Mouse (Mus musculus) heart, embryonic 16.5 days (tissue): ENCODE results near the gene Rsad1. TPM values are rescaled to one million over a fixed set of nuclear protein-coding genes. Genes with fewer than 3 reads are reported as not detected.

ENCODE experiments used
- ATAC-seq: fragments of 200-750 bp; cut with Nextera tagmentation; replicated peaks from 2 replicates; pipeline ENCODE4 v1.8.0; 2017; ENCODE audit warnings: moderate number of reproducible peaks; ENCODE audit not compliant: insufficient read depth, low FRiP score; ENCODE audit errors: extremely low read depth
- H3K27ac ChIP-seq: fragments of 300-500 bp; sonication (generic); 2 replicates; pipeline ENCODE4 v1.5.1; 2014; ENCODE audit warnings: mild to moderate bottlenecking, low read length, control low read depth, moderate library complexity
- H3K27me3 ChIP-seq: fragments of 300-500 bp; sonication (generic); 2 replicates; pipeline ENCODE4 v1.6.1; 2014; ENCODE audit warnings: low read length, mixed read lengths; ENCODE audit not compliant: control insufficient read depth, insufficient read depth
- H3K36me3 ChIP-seq: fragments of 300-500 bp; sonication (generic); 2 replicates; pipeline ENCODE4 v1.6.1; 2014; ENCODE audit not compliant: control insufficient read depth, insufficient read depth
- H3K4me1 ChIP-seq: fragments of 300-500 bp; sonication (generic); 2 replicates; pipeline ENCODE4 v1.6.1; 2014; ENCODE audit warnings: low read length, mixed read lengths; ENCODE audit not compliant: control insufficient read depth, insufficient read depth
- H3K4me2 ChIP-seq: fragments of 300-500 bp; sonication (generic); 2 replicates; pipeline ENCODE4 v1.6.1; 2014; ENCODE audit warnings: low read depth, mild to moderate bottlenecking, control low read depth, low read length
- H3K4me3 ChIP-seq: fragments of 300-500 bp; sonication (generic); 2 replicates; pipeline ENCODE4 v1.5.1; 2014; ENCODE audit warnings: mild to moderate bottlenecking, control low read depth, low read length
- H3K9ac ChIP-seq: fragments of 300-500 bp; sonication (generic); 2 replicates; pipeline ENCODE4 v1.6.1; 2014; ENCODE audit warnings: low read length, control low read depth
- H3K9me3 ChIP-seq: fragments of 300-500 bp; sonication (generic); replicated peaks from 2 replicates; pipeline ENCODE4 v1.6.1; 2016; ENCODE audit warnings: low read length; ENCODE audit not compliant: control insufficient read depth
- WGBS: fragments of 180-500 bp; shearing (Covaris S2); extraction: QIAGEN DNeasy Blood & Tissue Kit; methylation state at CpG from one replicate; pipeline ENCODE4 v1.1.7; 2014; 5-methylcytosine and 5-hydroxymethylcytosine counted together
- polyA plus RNA-seq: library from polyadenylated mRNA; unstranded; fragments of >200 nt; fragmentation: Nextera tagmentation; extraction: Ambion mirVana; gene quantifications from 2 replicates; pipeline ENCODE4 v1.2.1, GENCODE M21; 2015

Rsad1 gene
- polyA plus RNA-seq, 1 experiment from 2014 or later, result 7.3 TPM

- 69% methylated on average over 2 of the region's 2 CpGs for WGBS
- Histone ChIP-seq H3K9ac (no peak overlapping the region), H3K27ac (no peak overlapping the region), H3K4me1 (no peaks in the 10 kb centered on the region), H3K4me2 (no peak overlapping the region), H3K36me3 (no peaks in the 10 kb centered on the region), H3K4me3 (no peak overlapping the region), H3K9me3 (no peaks in the 10 kb centered on the region), H3K27me3 (no peaks in the 10 kb centered on the region)
- no peak for ATAC-seq
These were observed 26.0 kb upstream of the Rsad1 start for GRCm38 (mm10) chr11:94575036-94575435.

GRCm38 (mm10) chr11:94574560-94574959, 25.5 kb upstream of the Rsad1 start:
- Histone ChIP-seq H3K27ac (no peak overlapping the region), H3K9ac (no peak overlapping the region), H3K9me3 (no peaks in the 10 kb centered on the region), H3K4me2 (no peak overlapping the region), H3K4me3 (no peak overlapping the region), H3K27me3 (no peaks in the 10 kb centered on the region), H3K4me1 (no peaks in the 10 kb centered on the region), H3K36me3 (no peaks in the 10 kb centered on the region)
- 20% methylated on average over 7 of the region's 7 CpGs for WGBS
- ATAC-seq, result no peak

DNA sequence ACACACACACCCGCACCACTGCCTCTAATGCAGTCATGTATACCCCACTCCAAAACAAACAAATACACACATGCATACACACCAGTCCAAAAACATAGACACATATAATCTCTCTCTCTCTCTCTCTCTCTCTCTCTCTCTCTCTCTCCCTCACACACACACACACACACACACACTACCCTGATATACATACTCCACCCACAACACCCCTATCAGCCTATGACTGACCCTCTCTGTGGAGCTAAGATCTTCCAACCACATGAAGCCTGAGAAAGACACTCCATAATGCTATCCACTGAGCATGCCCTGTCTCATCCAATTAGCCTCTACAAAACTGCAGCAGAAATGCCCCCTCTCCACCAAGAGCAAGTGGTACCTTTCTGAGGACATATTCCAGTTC, 22.8 kb upstream of the Rsad1 start:
- no peak overlapping the region for H3K4me2 ChIP-seq
- no peak overlapping the region for H3K27ac ChIP-seq
- no peak overlapping the region for H3K9ac ChIP-seq
- no peaks in the 10 kb centered on the region for H3K9me3 ChIP-seq
- 100% methylated on average over 1 of the region's 1 CpGs for WGBS
- H3K27me3 ChIP-seq, result no peaks in the 10 kb centered on the region
- H3K4me3 ChIP-seq, result no peak overlapping the region
- ATAC-seq, result no peak
- H3K36me3 ChIP-seq, result no peaks in the 10 kb centered on the region
- H3K4me1 ChIP-seq, result no peaks in the 10 kb centered on the region

DNA sequence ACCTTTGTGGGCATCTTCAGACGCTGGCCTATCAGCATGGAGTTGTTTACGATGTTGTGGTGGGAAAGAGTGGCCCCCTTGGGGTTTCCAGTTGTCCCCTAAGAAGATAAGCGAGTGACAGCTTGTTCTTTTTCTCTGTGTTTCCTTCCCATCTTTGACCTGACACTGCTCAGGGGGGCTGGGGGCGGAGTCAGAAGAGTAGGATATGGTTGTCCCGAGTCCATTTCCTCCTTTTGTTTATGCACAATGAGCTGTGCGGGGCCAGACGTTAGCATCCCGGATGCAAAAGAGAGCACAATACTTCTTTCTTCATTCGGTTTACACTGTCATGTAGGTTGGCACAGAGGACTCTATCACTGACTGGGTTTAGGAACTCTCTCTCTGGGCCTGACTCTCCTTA, 21.6 kb upstream of the Rsad1 start:
- H3K9me3 ChIP-seq, result no peaks in the 10 kb centered on the region
- peaks cover 2% of the 10 kb centered on the region; the same call in 1 of the 2 replicates for H3K27me3 ChIP-seq
- H3K27ac ChIP-seq, result peak overlapping the region; percentile 63
- H3K4me3 ChIP-seq, result no peak overlapping the region
- no peak overlapping the region for H3K4me2 ChIP-seq
- ATAC-seq, result no peak; the same call in 1 of the 2 replicates
- H3K9ac ChIP-seq, result no peak overlapping the region
- no peaks in the 10 kb centered on the region for H3K4me1 ChIP-seq
- no peaks in the 10 kb centered on the region for H3K36me3 ChIP-seq
- WGBS, result 52% methylated on average over 9 of the region's 9 CpGs

GRCm38 (mm10) chr11:94567326-94567725, 18.3 kb upstream of the Rsad1 start:
- Histone ChIP-seq H3K36me3 (no peaks in the 10 kb centered on the region), H3K27me3 (peaks cover 6% of the 10 kb centered on the region; the same call in 1 of the 2 replicates), H3K27ac (no peak overlapping the region), H3K9ac (no peak overlapping the region), H3K4me3 (no peak overlapping the region), H3K4me1 (peaks cover 15% of the 10 kb centered on the region), H3K9me3 (no peaks in the 10 kb centered on the region), H3K4me2 (no peak overlapping the region)
- no peak for ATAC-seq
- 89% methylated on average over 7 of the region's 7 CpGs for WGBS

GRCm38 (mm10) chr11:94566534-94566933, 17.5 kb upstream of the Rsad1 start:
- Histone ChIP-seq H3K4me3 (no peak overlapping the region), H3K27me3 (peaks cover 6% of the 10 kb centered on the region; the same call in 1 of the 2 replicates), H3K9ac (no peak overlapping the region), H3K36me3 (no peaks in the 10 kb centered on the region), H3K4me2 (no peak overlapping the region), H3K27ac (no peak overlapping the region), H3K9me3 (no peaks in the 10 kb centered on the region), H3K4me1 (peaks cover 15% of the 10 kb centered on the region)
- ATAC-seq, result no peak
- WGBS, result 58% methylated on average over 6 of the region's 6 CpGs

- no peak for ATAC-seq
- H3K36me3 ChIP-seq, result no peaks in the 10 kb centered on the region
- H3K27ac ChIP-seq, result no peak overlapping the region
- peaks cover 6% of the 10 kb centered on the region; the same call in 1 of the 2 replicates for H3K27me3 ChIP-seq
- peak overlapping the region; percentile 32 for H3K4me3 ChIP-seq
- 18% methylated on average over 16 of the region's 16 CpGs for WGBS
- H3K4me1 ChIP-seq, result peaks cover 15% of the 10 kb centered on the region
- H3K4me2 ChIP-seq, result peak overlapping the region; percentile 69
- H3K9ac ChIP-seq, result peak overlapping the region; percentile 66
- H3K9me3 ChIP-seq, result no peaks in the 10 kb centered on the region
These were observed 16.1 kb upstream of the Rsad1 start for GRCm38 (mm10) chr11:94565151-94565479.

DNA sequence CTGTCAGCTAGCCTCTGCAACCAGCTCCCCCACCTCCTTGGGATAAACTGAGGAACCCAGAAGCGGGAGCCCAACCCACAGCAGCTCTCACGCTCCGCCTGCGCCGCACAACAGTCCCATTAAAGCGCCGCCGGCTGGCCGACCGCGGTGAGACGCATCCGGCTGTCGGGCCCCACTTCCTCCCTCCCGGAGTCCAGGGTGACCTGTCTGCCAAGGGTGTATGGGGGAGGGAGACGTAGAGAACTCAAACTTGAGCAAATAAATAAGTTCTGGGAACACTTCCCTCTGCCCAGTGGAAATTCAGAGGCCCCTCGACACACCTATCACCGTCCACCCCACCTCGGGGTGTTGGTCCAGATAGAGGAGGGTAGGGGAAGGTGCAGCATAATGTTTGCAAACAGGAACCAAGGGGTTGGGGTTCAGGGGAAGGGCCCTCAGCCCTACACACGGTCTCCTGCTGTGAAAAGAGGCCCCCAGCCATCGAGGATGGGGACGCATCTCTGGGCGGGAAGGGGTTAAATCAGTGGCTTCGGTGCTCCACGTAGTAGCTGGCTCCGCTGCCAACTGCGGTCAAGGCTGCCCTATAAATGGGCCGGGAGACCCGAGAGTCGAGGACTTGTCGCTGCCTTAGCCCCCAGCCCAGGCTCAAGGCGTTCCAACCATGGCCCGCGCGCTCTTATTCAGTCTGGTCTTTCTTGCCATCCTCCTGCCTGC, 15.5 kb upstream of the Rsad1 start, which contains the start of gene Chad:
Gene Chad, plus strand, starts transcription at position 611 of the 714 bp plus-strand sequence.
- Histone ChIP-seq H3K4me1 (peaks cover 15% of the 10 kb centered on the region), H3K4me3 (peak within 1 kb of the TSS; percentile 32), H3K9ac (peak within 1 kb of the TSS; percentile 66), H3K4me2 (peak within 1 kb of the TSS; percentile 69), H3K36me3 (no peaks in the 10 kb centered on the region), H3K27ac (no peak within 1 kb of the TSS), H3K9me3 (no peaks in the 10 kb centered on the region), H3K27me3 (peaks cover 6% of the 10 kb centered on the region; the same call in 1 of the 2 replicates)
- 7% methylated on average over 35 of the region's 35 CpGs for WGBS
- peak; percentile 64 for ATAC-seq

DNA sequence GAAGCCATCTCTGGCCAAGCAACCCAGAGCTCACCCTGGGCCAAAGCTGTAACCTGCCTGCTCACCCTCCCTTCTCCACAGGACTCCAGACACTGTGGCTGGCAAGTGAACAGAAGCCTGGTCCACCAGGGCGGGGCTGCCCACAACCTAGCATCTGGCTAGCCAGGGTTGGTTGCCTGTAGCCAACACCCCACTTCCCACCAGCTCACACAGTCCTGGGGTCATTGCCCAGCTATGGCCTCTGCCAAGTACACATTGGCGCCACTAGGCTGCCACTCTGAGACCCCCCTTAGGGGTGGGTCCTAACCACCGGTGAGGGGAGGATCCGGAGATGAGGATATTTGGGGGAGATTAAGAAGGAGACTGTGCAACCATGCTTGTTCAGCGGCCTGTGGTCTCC, 14.8 kb upstream of the Rsad1 start:
- 58% methylated on average over 5 of the region's 5 CpGs for WGBS
- Histone ChIP-seq H3K4me2 (peak overlapping the region; percentile 69), H3K4me3 (peak overlapping the region; percentile 32; the same call in 1 of the 2 replicates), H3K27me3 (peaks cover 6% of the 10 kb centered on the region; the same call in 1 of the 2 replicates), H3K9ac (peak overlapping the region; percentile 66), H3K9me3 (no peaks in the 10 kb centered on the region), H3K4me1 (peaks cover 15% of the 10 kb centered on the region), H3K27ac (no peak overlapping the region), H3K36me3 (no peaks in the 10 kb centered on the region)
- no peak for ATAC-seq
